Mouse (Mus musculus) hematopoietic multipotent progenitor cell, adult 10-12 weeks (in vitro differentiated cells): Measurements from ENCODE around the gene Fam149b. TPM values are rescaled to one million over a fixed set of nuclear protein-coding genes. Genes with fewer than 3 reads are reported as not detected.

Experiments
- polyA plus RNA-seq: library from polyadenylated mRNA; stranded (reverse); fragments of >175 nt; gene quantifications from 2 replicates; pipeline ENCODE4 v1.2.3, GENCODE M21; 2012; ENCODE audit warnings: low replicate concordance

Fam149b gene
- polyA plus RNA-seq: 12.7 and 26.1 TPM in 2 replicates

DNA sequence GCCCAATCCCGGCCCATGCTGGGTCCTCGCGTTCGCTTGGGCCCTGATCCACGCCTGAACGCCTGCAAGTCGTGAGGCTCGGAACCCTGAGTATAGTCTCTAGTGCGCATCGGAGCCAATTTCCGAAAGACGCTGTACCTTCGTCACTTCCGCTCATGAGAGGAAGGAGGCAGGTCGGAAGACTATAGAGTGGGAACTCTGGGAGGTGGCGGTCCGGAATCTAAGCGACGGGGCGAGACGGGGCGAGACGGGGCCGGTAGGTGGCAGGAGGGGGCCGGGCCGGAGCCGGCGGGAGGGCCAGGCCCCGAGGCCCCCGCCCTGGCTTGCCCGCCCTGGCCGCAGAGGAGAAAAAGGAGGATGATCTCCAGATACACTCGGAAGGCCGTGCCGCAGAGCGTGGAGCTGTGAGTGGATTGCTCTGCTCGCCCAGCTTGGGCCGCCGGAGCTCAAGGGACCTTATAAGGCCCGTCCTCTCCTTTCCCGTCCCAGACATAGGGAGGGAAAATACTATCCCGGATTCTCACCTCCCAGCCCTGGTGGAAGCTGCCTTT, at the start of gene Fam149b, which contains the start of gene Ecd:
TSS of gene Fam149b (plus strand) at position 172 of the 551 bp plus-strand sequence.
TSS of gene Ecd (minus strand) at position 131 of the 551 bp plus-strand sequence.

DNA sequence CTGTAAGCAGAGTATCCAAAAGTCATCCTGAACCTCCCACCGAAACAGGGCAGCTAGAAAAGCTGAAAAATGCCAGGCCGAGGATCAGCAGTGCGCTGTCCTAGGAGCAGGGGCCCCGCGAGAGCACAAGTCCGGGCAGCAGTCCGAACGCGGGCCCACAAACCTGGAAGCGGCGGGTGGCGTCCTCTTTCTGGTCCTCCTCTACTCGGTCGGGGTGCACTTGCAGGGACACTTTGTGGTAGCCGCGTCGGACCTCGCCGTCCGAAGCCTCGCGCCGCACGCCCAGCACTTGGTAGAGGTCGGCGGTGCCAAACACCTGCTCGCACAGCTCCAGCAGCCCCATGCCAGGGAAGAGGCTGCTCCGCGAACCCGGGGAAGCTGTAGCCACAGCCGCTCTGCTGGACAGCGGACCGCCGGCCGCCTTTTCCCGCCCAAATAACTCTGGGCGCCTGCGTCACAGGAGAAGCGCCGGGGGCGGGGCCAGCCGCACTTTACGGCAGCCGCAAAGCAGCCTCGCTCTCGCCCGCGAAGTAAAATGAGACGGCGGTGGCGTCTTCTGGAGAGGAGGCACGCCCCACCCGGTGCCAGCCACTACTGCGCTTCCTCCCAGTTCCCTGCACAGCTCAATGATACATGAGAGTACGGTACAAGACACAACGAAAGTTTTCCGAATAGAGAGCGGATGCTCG, 40.6 kb downstream of the Fam149b start, which contains the start of gene Dnajc9:
TSS of gene Dnajc9 (minus strand) at position 470 of the 689 bp plus-strand sequence.

DNA sequence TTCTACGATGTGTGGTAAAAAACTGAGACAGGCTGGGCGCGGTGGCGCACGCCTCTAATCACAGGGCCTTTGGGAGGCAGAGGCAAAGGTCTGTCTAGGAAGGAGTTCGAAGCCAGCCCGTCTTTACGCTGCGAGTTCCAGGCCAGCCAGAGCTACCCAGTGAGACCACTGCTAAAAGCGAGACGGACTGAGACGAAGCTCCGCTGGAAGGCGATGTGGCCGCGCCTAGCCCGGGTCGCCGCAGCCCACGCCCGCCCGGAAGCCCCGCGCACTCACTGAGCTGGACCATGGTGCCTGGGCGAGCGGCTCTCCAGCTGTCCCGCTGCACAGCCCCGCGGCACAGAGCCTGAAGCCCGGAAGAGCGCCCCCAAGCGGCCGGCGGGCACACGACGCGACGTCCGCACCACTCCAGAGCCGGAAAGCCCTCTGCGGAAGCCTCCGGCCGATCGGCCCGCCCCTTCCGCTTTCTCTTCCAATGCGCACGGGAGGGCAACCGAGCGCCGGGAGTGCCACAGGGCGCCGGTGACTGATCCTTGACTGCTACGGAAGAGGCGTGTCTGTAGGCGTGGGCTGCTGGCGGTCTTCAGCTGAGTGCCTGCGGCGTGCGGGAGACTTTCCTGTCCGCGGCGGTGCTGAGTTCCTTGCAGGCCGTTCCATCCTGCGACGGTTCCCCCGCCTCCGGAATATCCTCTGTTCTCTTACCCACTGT, 45.4 kb downstream of the Fam149b start, which contains the start of gene Mrps16:
TSS of gene Mrps16 (minus strand) at position 430 of the 709 bp plus-strand sequence.

Other genes with a start within 250 kb of the Fam149b start
- 15.4 and 22.9 TPM in 2 replicates for gene Saysd1, start 209.6 kb upstream of the Fam149b start, polyA plus RNA-seq
- 14.3 and 15.7 TPM in 2 replicates for gene Kcnk5, start 166.4 kb upstream of the Fam149b start, polyA plus RNA-seq
- not detected in 2 replicates for gene Kcnk16, start 79.0 kb upstream of the Fam149b start, polyA plus RNA-seq
- gene Nudt13, start 53.5 kb upstream of the Fam149b start, polyA plus RNA-seq: 2.2 and 2.7 TPM in 2 replicates
- 25.6 and 34.2 TPM in 2 replicates for gene Ecd, start within 50 bp of the Fam149b start, polyA plus RNA-seq
- gene Dnajc9, start 40.7 kb downstream of the Fam149b start, polyA plus RNA-seq: 63.1 and 147 TPM in 2 replicates
- 19.3 and 19.6 TPM in 2 replicates for gene Mrps16, start 45.5 kb downstream of the Fam149b start, polyA plus RNA-seq
- 0.03 TPM in 1 of 2 replicates, not detected in the other for gene Cfap70, start 104.1 kb downstream of the Fam149b start, polyA plus RNA-seq
- gene Anxa7, start 132.0 kb downstream of the Fam149b start, polyA plus RNA-seq: 34.5 and 54.9 TPM in 2 replicates
- gene Mss51, start 148.7 kb downstream of the Fam149b start, polyA plus RNA-seq: 0.08 and 0.30 TPM in 2 replicates
- 5.5 and 6.1 TPM in 2 replicates for gene Ppp3cb, start 198.4 kb downstream of the Fam149b start, polyA plus RNA-seq